24 mouse cellular contexts compared by ENCODE assay signal in genomic region chr8:11807361-11807760, GRCm38 (mm10). TPM values are rescaled to one million over a fixed set of nuclear protein-coding genes. Genes with fewer than 3 reads are reported as not detected.
"Had no signal": no experiment of that assay in that cellular context is flagged by ENCODE, and none has a peak within 500 bp of the region (broad histone marks: within the 10 kb centered on the region; RNA-seq: fewer than 3 reads in every experiment).

No protein-coding gene starts in this region.

- H3K27ac ChIP-seq: limb, embryonic 12.5 days; limb, embryonic 15.5 days; liver, embryonic 14.5 days; macrophage; midbrain, embryonic 12.5 days; midbrain, embryonic 15.5 days; stomach, embryonic 15.5 days had no signal

- H3K9me3 ChIP-seq: limb, embryonic 12.5 days; limb, embryonic 15.5 days; midbrain, embryonic 12.5 days; midbrain, embryonic 15.5 days; stomach, embryonic 15.5 days had no signal

- H3K4me3 ChIP-seq: limb, embryonic 12.5 days; limb, embryonic 15.5 days; midbrain, embryonic 12.5 days; midbrain, embryonic 15.5 days; myocyte; stomach, embryonic 15.5 days had no signal

- H3K4me2 ChIP-seq: limb, embryonic 12.5 days; limb, embryonic 15.5 days; liver, embryonic 11.5 days; lung, embryonic 14.5 days; midbrain, embryonic 12.5 days; midbrain, embryonic 15.5 days; stomach, embryonic 15.5 days had no signal

- DNase-seq: kidney, postnatal 14 days; kidney, postnatal 4 days; left cerebral cortex, postnatal 4 days; liver, postnatal 0 days; lung, embryonic 14.5 days; right cerebral cortex, adult 18-20 months; right cerebral cortex, postnatal 14 days; right cerebral cortex, postnatal 4 days; spleen, adult 18-20 months; thymus, postnatal 25 days had no signal

- H3K4me1 ChIP-seq: limb, embryonic 12.5 days; limb, embryonic 15.5 days; midbrain, embryonic 12.5 days had no signal

- ATAC-seq: liver, postnatal 0 days; lung, postnatal 0 days; midbrain, embryonic 15.5 days had no signal

- H3K27me3 ChIP-seq: limb, embryonic 12.5 days; limb, embryonic 15.5 days; midbrain, embryonic 12.5 days; midbrain, embryonic 15.5 days; stomach, embryonic 15.5 days had no signal

- H3K9ac ChIP-seq: limb, embryonic 12.5 days; limb, embryonic 15.5 days; liver, embryonic 14.5 days; liver, postnatal 0 days; lung, embryonic 14.5 days; midbrain, embryonic 12.5 days; midbrain, embryonic 15.5 days; stomach, embryonic 15.5 days had no signal

RNA-seq across cellular contexts. Expression of gene Tex29, which starts 32.9 kb away (rescaled TPM):
- total RNA-seq: left cerebral cortex, adult 8-10 months; left cerebral cortex, postnatal 4 days; megakaryocyte, adult 5-6 weeks; monocyte, adult 5-6 weeks had no signal
- polyA plus RNA-seq: limb, embryonic 12.5 days; limb, embryonic 15.5 days; liver, embryonic 11.5 days; liver, embryonic 14.5 days; liver, postnatal 0 days; lung, embryonic 14.5 days; macrophage; myocyte; stomach, embryonic 15.5 days; thymus, postnatal 0 days had no signal
